Mouse (Mus musculus) limb, embryonic 14.5 days (tissue): Measurements from ENCODE around the gene Synpo2. TPM values are rescaled to one million over a fixed set of nuclear protein-coding genes. Genes with fewer than 3 reads are reported as not detected.
"Not testable (repeated sequence)": the region's sequence is repeated elsewhere in the genome, so short reads cannot be mapped to it uniquely, and the experiment has no call there.

Source experiments
- ATAC-seq: fragments of 200-750 bp; cut with Nextera tagmentation; 2 replicates; pipeline ENCODE4 v1.8.0; 2017; ENCODE audit warnings: low read depth, moderate number of reproducible peaks, moderate TSS enrichment; ENCODE audit not compliant: low FRiP score
- DNase-seq: peaks from one replicate; pipeline ENCODE4 v3.0.0-alpha.2; 2015; ENCODE audit warnings: low spot score
- H3K27ac ChIP-seq: fragments of 300-500 bp; sonication (generic); replicated peaks from 2 replicates; pipeline ENCODE4 v1.5.1; 2014; ENCODE audit warnings: low read depth, mild to moderate bottlenecking, low read length, moderate library complexity, mixed read lengths
- H3K27me3 ChIP-seq: fragments of 300-500 bp; sonication (generic); 2 replicates; pipeline ENCODE4 v1.6.1; 2014; ENCODE audit warnings: low read length, mixed read lengths; ENCODE audit not compliant: control insufficient read depth, insufficient read depth
- H3K36me3 ChIP-seq: fragments of 300-500 bp; sonication (generic); 2 replicates; pipeline ENCODE4 v1.6.1; 2014; ENCODE audit warnings: mild to moderate bottlenecking, low read length, moderate library complexity, mixed read lengths; ENCODE audit not compliant: control insufficient read depth, insufficient read depth
- H3K4me1 ChIP-seq: fragments of 300-500 bp; sonication (generic); 2 replicates; pipeline ENCODE4 v1.6.1; 2014; ENCODE audit warnings: antibody characterized with exemption, low read length, mixed read lengths; ENCODE audit not compliant: control insufficient read depth, insufficient read depth
- H3K4me2 ChIP-seq: fragments of 300-500 bp; sonication (generic); replicated peaks from 2 replicates; pipeline ENCODE4 v1.6.1; 2014; ENCODE audit warnings: low read depth, mild to moderate bottlenecking, low read length, moderate library complexity; ENCODE audit not compliant: severe bottlenecking
- H3K4me3 ChIP-seq: fragments of 300-500 bp; sonication (generic); replicated peaks from 2 replicates; pipeline ENCODE4 v1.5.1; 2014; ENCODE audit warnings: low read length
- H3K9ac ChIP-seq: fragments of 300-500 bp; sonication (generic); 2 replicates; pipeline ENCODE4 v1.6.1; 2014; ENCODE audit warnings: mild to moderate bottlenecking, low read depth, low read length, moderate library complexity; ENCODE audit not compliant: severe bottlenecking
- H3K9me3 ChIP-seq: fragments of 300-500 bp; sonication (generic); 2 replicates; pipeline ENCODE4 v1.6.1; 2016; ENCODE audit warnings: low read length; ENCODE audit not compliant: control insufficient read depth
- POLR2A ChIP-seq: fragments of 200-500 bp; IDR thresholded peaks from 2 replicates; pipeline ENCODE4 v1.8.0; 2012; ENCODE audit warnings: inconsistent platforms, mild to moderate bottlenecking, moderate library complexity, borderline replicate concordance; ENCODE audit not compliant: insufficient read depth, insufficient read length; ENCODE audit errors: extremely low read depth
- WGBS: fragments of 180-500 bp; shearing (Covaris S2); extraction: QIAGEN DNeasy Blood & Tissue Kit; methylation state at CpG from one replicate; pipeline ENCODE4 v1.1.7; 2014; 5-methylcytosine and 5-hydroxymethylcytosine counted together
- polyA plus RNA-seq, 2 experiments: library from polyadenylated mRNA; depleted of rRNA in 1 of 2; stranded (reverse) in 1 of 2; unstranded in 1 of 2; fragments of >200 nt; fragmentation: Nextera tagmentation in 1 of 2; extraction: Ambion mirVana in 1 of 2; gene quantifications; 2 replicates each; pipeline versions ENCODE4 v1.2.1 to v1.2.3; 2012 to 2014

Gene Synpo2
- polyA plus RNA-seq, 2 experiments = 5.4 to 6.8 TPM

- DNase-seq (no peak), ATAC-seq (no peak)
- Histone ChIP-seq H3K9ac (no peak overlapping the region), H3K4me2 (no peak overlapping the region), H3K4me1 (peaks cover 8% of the 10 kb centered on the region), H3K27ac (no peak overlapping the region), H3K27me3 (no peaks in the 10 kb centered on the region), H3K36me3 (no peaks in the 10 kb centered on the region), H3K9me3 (no peaks in the 10 kb centered on the region), H3K4me3 (no peak overlapping the region)
- WGBS = 50% methylated on average over 2 of the region's 2 CpGs
- TF ChIP-seq POLR2A = no peak
These were observed 103.8 kb downstream of the Synpo2 start for GRCm38 (mm10) chr3:123132101-123132500.

GRCm38 (mm10) chr3:123131151-123131756 is 104.7 kb downstream of the Synpo2 start:
- Histone ChIP-seq H3K9me3 (no peaks in the 10 kb centered on the region), H3K27ac (no peak overlapping the region), H3K36me3 (no peaks in the 10 kb centered on the region), H3K9ac (no peak overlapping the region), H3K27me3 (no peaks in the 10 kb centered on the region), H3K4me3 (no peak overlapping the region), H3K4me2 (no peak overlapping the region), H3K4me1 (peaks cover 8% of the 10 kb centered on the region)
- no peak for TF ChIP-seq POLR2A
- no peak for ATAC-seq
- 91% methylated on average over 6 of the region's 6 CpGs for WGBS
- no peak for DNase-seq

DNA sequence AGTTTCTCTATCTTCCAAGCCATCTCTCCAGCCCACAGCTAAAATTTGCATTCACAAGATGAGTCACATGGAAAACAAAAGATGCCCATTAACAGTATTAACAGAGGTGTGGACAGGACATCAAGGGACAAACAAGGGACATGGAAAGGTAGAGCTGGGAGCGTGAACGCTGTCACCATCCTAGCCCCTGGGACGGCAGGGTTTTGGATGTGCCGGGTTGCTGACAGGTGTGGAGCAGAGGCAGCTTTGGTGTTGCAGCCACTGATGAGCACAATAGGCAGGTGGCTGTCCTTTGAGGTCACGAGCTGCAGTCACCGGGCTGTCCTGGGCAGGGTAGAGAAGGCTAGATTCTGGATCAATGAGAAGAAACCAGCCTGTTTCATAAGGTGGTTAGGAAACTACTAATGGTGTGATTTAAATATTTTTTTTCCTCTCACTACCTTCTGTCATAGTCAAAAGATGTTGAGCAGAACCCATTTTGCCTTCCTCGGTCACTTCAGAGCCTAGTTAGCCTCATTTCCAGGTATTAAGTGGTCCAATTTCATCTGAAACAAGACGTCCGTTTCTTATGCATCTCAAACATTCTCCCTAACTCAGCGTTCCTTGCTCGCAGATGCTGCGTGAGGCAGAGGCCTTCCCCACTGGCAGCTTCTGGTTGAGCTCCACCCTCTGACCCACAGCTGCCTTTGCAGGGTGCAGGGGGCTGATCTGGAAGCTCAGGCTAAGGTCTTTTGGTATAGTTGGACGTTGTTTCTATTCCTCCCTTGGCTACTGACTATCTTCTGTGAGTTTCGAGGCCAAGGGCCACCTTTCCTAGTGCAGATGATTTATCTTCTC is 105.4 kb downstream of the Synpo2 start:
- peaks cover 8% of the 10 kb centered on the region for H3K4me1 ChIP-seq
- H3K36me3 ChIP-seq = no peaks in the 10 kb centered on the region
- ATAC-seq (no peak), DNase-seq (no peak)
- H3K27ac ChIP-seq = no peak overlapping the region
- 80% methylated on average over 14 of the region's 14 CpGs for WGBS
- no peak overlapping the region for H3K4me3 ChIP-seq
- no peak for TF ChIP-seq POLR2A
- H3K9me3 ChIP-seq = no peaks in the 10 kb centered on the region
- H3K9ac ChIP-seq = no peak overlapping the region
- H3K27me3 ChIP-seq = no peaks in the 10 kb centered on the region
- no peak overlapping the region for H3K4me2 ChIP-seq

DNA sequence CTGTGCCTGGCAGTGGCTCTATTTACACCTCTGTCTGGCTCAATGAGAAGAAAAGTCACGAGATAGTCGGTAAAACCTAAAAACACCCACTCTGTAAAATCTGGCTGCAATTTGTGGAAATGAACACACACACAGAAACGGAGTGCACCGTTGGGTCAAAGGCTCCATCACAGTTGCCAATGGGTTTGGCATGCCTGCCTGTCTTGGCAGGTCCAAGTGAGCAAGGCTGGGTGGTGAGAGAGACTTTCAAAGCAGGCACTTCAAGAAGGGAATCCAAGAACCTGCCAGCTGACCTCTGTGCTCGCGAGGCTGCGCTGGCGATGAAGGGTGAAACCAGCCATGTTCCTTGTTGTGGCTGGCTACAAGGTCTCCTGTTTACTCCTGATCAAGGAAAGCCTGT is 107.2 kb downstream of the Synpo2 start:
- 60% methylated on average over 8 of the region's 8 CpGs for WGBS
- no peak overlapping the region for H3K27ac ChIP-seq
- ATAC-seq = no peak

GRCm38 (mm10) chr3:123128091-123128490 is 107.9 kb downstream of the Synpo2 start:
- 59% methylated on average over 7 of the region's 7 CpGs for WGBS
- no peaks in the 10 kb centered on the region for H3K9me3 ChIP-seq
- H3K9ac ChIP-seq = no peak overlapping the region
- no peaks in the 10 kb centered on the region for H3K36me3 ChIP-seq
- no peak for TF ChIP-seq POLR2A
- peaks cover 8% of the 10 kb centered on the region for H3K4me1 ChIP-seq
- H3K27ac ChIP-seq = no peak overlapping the region
- no peak for DNase-seq
- no peak overlapping the region for H3K4me2 ChIP-seq
- H3K4me3 ChIP-seq = no peak overlapping the region
- H3K27me3 ChIP-seq = no peaks in the 10 kb centered on the region
- no peak for ATAC-seq

More for the DNA sequence above, 107.2 kb downstream of the Synpo2 start:
- Histone ChIP-seq H3K27me3 (no peaks in the 10 kb centered on the region), H3K9ac (no peak overlapping the region), H3K36me3 (no peaks in the 10 kb centered on the region), H3K4me1 (peaks cover 8% of the 10 kb centered on the region), H3K4me2 (no peak overlapping the region), H3K9me3 (no peaks in the 10 kb centered on the region), H3K4me3 (no peak overlapping the region)
- TF ChIP-seq POLR2A = no peak
- no peak for DNase-seq

- 92% methylated on average over 4 of the region's 4 CpGs for WGBS
- not testable (repeated sequence) for H3K27me3 ChIP-seq, H3K9me3 ChIP-seq, H3K4me2 ChIP-seq, DNase-seq, H3K4me3 ChIP-seq, H3K36me3 ChIP-seq, H3K9ac ChIP-seq, H3K4me1 ChIP-seq, H3K27ac ChIP-seq, ATAC-seq
These were observed 109.2 kb downstream of the Synpo2 start for GRCm38 (mm10) chr3:123126741-123127140.
